Mouse (Mus musculus): Measurements from ENCODE around the gene Mbd3. TPM values are rescaled to one million over a fixed set of nuclear protein-coding genes. Genes with fewer than 3 reads are reported as not detected.

Gene Mbd3
- polyA plus RNA-seq, 1 experiment from 2014 or later, result 51.0 TPM

GRCm38 (mm10) chr10:80434233-80434592, 34.9 kb upstream of the Mbd3 start:
- WGBS, result 9% methylated on average over 8 of the region's 8 CpGs
- no peak for ATAC-seq
- Histone ChIP-seq H3K36me3 (ENCODE audit: control insufficient read depth, insufficient read depth) (peaks cover 6% of the 10 kb centered on the region; the same call in 1 of the 2 replicates), H3K4me2 (replicated peaks; ENCODE audit: low read depth) (peak overlapping the region; percentile 82), H3K27me3 (replicated peaks; ENCODE audit: control insufficient read depth, insufficient read depth, low read length) (no peaks in the 10 kb centered on the region), H3K9ac (ENCODE audit: low read depth, low read length) (no peak overlapping the region), H3K27ac (ENCODE audit: low read depth, low read length) (0 out of 2 replicates have a peak overlapping the region, but pooled peaks have one; percentile 87), H3K4me1 (replicated peaks; ENCODE audit: control insufficient read depth, insufficient read depth, low read length) (peaks cover 18% of the 10 kb centered on the region), H3K9me3 (ENCODE audit: control insufficient read depth) (no peaks in the 10 kb centered on the region), H3K4me3 (ENCODE audit: low read depth, low read length) (no peak overlapping the region)
- peak; percentile 43 for TF ChIP-seq CTCF (IDR thresholded peaks at IDR 0.05; ENCODE audit: low read depth)

- H3K4me2 ChIP-seq (replicated peaks; ENCODE audit: low read depth), result peak within 1 kb of the TSS; percentile 82
- 0 out of 2 replicates have a peak, but pooled peaks have one; percentile 5 for TF ChIP-seq CTCF (IDR thresholded peaks at IDR 0.05; ENCODE audit: low read depth)
- under 1% methylated on average over 60 of the region's 61 CpGs for WGBS
- peak; percentile 89 for ATAC-seq
- peak within 1 kb of the TSS; percentile 99 for H3K4me3 ChIP-seq (ENCODE audit: low read depth, low read length)
- H3K9me3 ChIP-seq (ENCODE audit: control insufficient read depth), result no peaks in the 10 kb centered on the region
- peak within 1 kb of the TSS; percentile 92 for H3K9ac ChIP-seq (ENCODE audit: low read depth, low read length)
- H3K36me3 ChIP-seq (ENCODE audit: control insufficient read depth, insufficient read depth), result peaks cover 11% of the 10 kb centered on the region; the same call in 1 of the 2 replicates
- H3K27ac ChIP-seq (ENCODE audit: low read depth, low read length), result peak within 1 kb of the TSS; percentile 87
- H3K4me1 ChIP-seq (replicated peaks; ENCODE audit: control insufficient read depth, insufficient read depth, low read length), result peaks cover 18% of the 10 kb centered on the region
- H3K27me3 ChIP-seq (replicated peaks; ENCODE audit: control insufficient read depth, insufficient read depth, low read length), result no peaks in the 10 kb centered on the region
Measured at GRCm38 (mm10) chr10:80433513-80434232, 34.3 kb upstream of the Mbd3 start, which contains the start of gene Tcf3. Gene Tcf3 (minus strand): TSS chr10:80433647.

DNA sequence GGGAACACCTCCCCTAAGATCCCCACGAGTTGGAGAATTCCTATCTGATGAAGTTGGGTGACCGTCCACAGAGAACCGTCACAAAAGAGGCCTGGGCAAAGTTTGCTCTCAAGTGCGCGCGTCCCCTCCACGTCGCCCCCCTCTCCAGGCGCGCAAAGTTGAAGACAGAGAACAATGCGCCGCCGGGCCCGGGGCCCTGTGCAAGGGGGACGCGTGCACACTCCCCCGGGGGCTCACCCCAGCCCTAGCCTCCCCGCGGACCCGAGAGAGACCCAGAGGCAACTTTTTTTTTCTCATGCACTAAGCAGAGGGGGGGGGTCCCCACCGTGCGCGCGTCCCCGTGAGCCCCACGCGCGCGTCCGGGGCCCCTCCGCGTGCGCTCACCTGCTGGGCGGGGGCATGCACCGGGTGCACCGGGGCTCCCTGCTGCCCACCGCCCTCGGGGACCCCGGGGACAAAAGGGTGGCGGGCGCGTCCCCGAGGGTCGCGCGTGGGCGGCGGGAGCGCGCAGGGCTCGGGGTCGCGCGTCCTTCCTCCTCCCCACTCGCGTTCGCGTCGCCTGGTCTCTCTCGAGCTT, 33.7 kb upstream of the Mbd3 start:
- Histone ChIP-seq H3K9ac (ENCODE audit: low read depth, low read length) (peak overlapping the region; percentile 92), H3K4me2 (replicated peaks; ENCODE audit: low read depth) (peak overlapping the region; percentile 82), H3K9me3 (ENCODE audit: control insufficient read depth) (no peaks in the 10 kb centered on the region), H3K4me3 (ENCODE audit: low read depth, low read length) (peak overlapping the region; percentile 99), H3K27me3 (replicated peaks; ENCODE audit: control insufficient read depth, insufficient read depth, low read length) (no peaks in the 10 kb centered on the region), H3K4me1 (replicated peaks; ENCODE audit: control insufficient read depth, insufficient read depth, low read length) (peaks cover 18% of the 10 kb centered on the region), H3K36me3 (ENCODE audit: control insufficient read depth, insufficient read depth) (peaks cover 17% of the 10 kb centered on the region), H3K27ac (ENCODE audit: low read depth, low read length) (peak overlapping the region; percentile 87)
- TF ChIP-seq CTCF (IDR thresholded peaks at IDR 0.05; ENCODE audit: low read depth), result no peak
- no peak for ATAC-seq
- WGBS, result under 1% methylated on average over 58 of the region's 60 CpGs

- Histone ChIP-seq H3K4me3 (ENCODE audit: low read depth, low read length) (peak overlapping the region; percentile 99), H3K4me2 (replicated peaks; ENCODE audit: low read depth) (peak overlapping the region; percentile 82), H3K27ac (ENCODE audit: low read depth, low read length) (no peak overlapping the region), H3K27me3 (replicated peaks; ENCODE audit: control insufficient read depth, insufficient read depth, low read length) (no peaks in the 10 kb centered on the region), H3K9me3 (ENCODE audit: control insufficient read depth) (no peaks in the 10 kb centered on the region), H3K4me1 (replicated peaks; ENCODE audit: control insufficient read depth, insufficient read depth, low read length) (peaks cover 18% of the 10 kb centered on the region), H3K9ac (ENCODE audit: low read depth, low read length) (peak overlapping the region; percentile 92), H3K36me3 (ENCODE audit: control insufficient read depth, insufficient read depth) (peaks cover 24% of the 10 kb centered on the region)
- no peak for ATAC-seq
- 0% methylated on average over 4 of the region's 4 CpGs for WGBS
- no peak for TF ChIP-seq CTCF (IDR thresholded peaks at IDR 0.05; ENCODE audit: low read depth)
Measured at GRCm38 (mm10) chr10:80432387-80432785, 33.0 kb upstream of the Mbd3 start.

- Histone ChIP-seq H3K27ac (ENCODE audit: low read depth, low read length) (no peak overlapping the region), H3K36me3 (ENCODE audit: control insufficient read depth, insufficient read depth) (peaks cover 30% of the 10 kb centered on the region), H3K9ac (ENCODE audit: low read depth, low read length) (peak overlapping the region; percentile 92), H3K4me1 (replicated peaks; ENCODE audit: control insufficient read depth, insufficient read depth, low read length) (peaks cover 18% of the 10 kb centered on the region), H3K4me2 (replicated peaks; ENCODE audit: low read depth) (peak overlapping the region; percentile 82), H3K27me3 (replicated peaks; ENCODE audit: control insufficient read depth, insufficient read depth, low read length) (no peaks in the 10 kb centered on the region), H3K9me3 (ENCODE audit: control insufficient read depth) (no peaks in the 10 kb centered on the region), H3K4me3 (ENCODE audit: low read depth, low read length) (peak overlapping the region; percentile 99)
- ATAC-seq, result no peak
- 13% methylated on average over 16 of the region's 16 CpGs for WGBS
- no peak for TF ChIP-seq CTCF (IDR thresholded peaks at IDR 0.05; ENCODE audit: low read depth)
Measured at GRCm38 (mm10) chr10:80431570-80432386, 32.4 kb upstream of the Mbd3 start.
